Mouse (Mus musculus) left cerebral cortex, postnatal 4 days (tissue): Measurements from ENCODE around the gene Draxin. TPM values are rescaled to one million over a fixed set of nuclear protein-coding genes. Genes with fewer than 3 reads are reported as not detected.
A peak's percentile ranks its signal among the peaks of the same experiment; 100 is the strongest.

Experiments used
- DNase-seq: peaks from one replicate; pipeline ENCODE4 v3.0.0-alpha.2; 2022
- intact Hi-C: fragments of 180-260 bp; cut with DNase I; formaldehyde crosslinking; loops from one replicate; pipeline ENCODE4 v1.15.1; 2025
- total RNA-seq, 2 experiments: library from RNA; stranded (reverse); gene quantifications; 2 replicates each; pipeline ENCODE4 v1.2.3; 2021

Gene Draxin
- total RNA-seq, 2 experiments from 2014 or later = 41.9 to 46.4 TPM

DNA sequence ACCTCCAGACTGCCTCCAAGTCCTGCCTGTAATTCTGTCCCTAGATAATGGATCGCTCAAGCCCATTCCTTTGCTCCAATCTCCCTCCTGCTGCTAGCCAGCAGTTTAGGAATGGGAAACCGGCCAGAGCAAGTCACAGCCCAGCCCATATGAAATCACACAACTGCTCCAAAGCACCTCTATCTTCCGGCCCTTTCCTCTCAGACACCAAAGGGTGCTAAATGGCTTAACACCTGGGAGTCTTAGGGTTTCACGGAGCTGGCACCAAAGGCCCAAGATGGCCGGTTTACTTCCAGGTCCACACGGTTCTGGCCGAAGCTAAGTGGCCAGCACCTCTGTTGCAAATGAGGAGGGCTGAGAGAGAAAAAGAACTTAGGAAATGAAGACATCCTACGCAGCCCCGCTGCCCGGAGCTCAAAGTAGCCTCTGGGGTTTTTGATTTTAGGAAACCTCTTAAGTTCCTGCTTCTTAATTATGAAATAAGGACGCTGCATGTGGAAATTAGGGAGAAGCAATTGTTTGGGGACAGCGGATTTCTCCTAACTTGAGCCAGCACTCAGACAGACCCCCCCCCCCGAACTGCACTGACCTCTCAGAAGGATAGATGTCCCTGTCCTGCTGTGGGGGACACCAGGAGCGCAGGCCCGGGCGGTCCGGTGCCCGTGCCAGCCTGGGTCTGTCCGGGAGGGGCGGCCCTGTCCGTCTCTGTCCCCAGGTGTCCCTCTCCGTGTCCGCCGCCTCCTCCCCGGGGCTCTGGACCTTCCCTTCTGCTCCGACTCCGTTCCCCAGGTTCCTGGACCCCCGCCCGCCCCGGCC, 43.2 kb downstream of the Draxin start:
- no peak for DNase-seq
- intact Hi-C loops = no loop called here

- no peak for DNase-seq
- intact Hi-C loops = no loop called here
Measured at GRCm38 (mm10) chr4:148085907-148086305, 44.6 kb downstream of the Draxin start.

- no peak for DNase-seq
- intact Hi-C loops = no loop called here
Measured at GRCm38 (mm10) chr4:148085131-148085906, 45.2 kb downstream of the Draxin start.

DNA sequence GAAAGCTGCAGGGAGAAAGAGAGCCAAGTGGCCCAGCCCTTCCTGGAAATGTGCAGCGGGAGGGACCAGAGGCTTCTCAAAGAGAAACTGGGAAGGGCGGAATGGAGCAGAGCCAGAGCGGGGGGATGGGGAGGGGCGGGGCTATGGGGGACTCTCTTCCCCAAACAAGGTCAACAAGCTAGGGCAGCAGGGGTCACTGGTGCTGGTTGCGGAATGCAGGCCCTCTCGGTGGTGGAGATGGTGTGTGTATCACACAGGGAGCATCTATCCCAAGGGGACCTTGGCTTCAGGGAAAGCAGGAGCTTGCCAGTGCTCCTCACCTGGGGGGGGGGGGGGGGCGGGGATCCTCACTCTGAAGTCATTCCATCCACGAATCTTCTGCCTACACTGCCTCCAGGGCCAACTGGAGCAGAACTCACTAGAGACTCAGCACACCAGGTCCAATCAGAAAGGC, 46.2 kb downstream of the Draxin start:
- intact Hi-C loops = no loop called here

GRCm38 (mm10) chr4:148083176-148083899, 47.2 kb downstream of the Draxin start:
- no peak for DNase-seq
- intact Hi-C loops = no loop called here

More for the DNA sequence above, 46.2 kb downstream of the Draxin start:
- DNase-seq = no peak

DNA sequence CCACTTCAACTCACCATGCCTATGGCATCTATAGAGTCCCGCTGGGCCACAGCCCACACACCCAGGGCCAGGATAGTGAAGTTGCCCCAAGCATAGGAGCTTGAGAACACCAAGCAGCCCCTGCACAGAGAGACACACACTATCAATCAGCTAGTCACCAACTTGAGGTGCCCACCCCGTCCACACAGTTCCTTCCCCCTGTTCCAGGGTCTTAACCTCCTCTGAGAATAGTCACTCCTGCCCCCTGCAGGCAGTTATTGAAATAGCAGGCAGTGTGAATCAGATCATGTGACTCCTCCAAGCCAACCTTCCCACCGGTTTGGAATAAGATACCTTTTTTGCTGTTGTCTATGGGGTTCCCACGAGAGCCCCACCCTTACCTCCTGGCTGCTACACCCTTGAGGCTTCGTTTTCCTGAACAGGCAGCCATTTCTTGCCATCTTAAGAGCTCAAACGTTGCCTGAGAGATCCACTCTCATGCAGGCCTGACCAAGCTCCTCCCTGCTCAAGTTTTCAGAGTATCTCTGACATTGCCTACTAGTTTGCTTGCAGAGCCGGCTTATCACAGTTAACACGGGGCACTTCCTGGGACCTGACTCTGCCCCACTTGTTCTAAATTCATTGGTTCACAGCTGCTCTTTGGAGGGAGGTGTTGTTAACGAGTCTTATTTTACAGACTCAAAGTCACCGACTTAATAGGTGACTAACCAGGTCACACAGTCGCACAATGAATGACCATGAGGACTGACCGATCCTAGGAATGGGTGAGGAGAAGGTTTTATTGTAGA, 48.0 kb downstream of the Draxin start:
- DNase-seq = peak; percentile 71
- intact Hi-C loops = no loop called here

DNA sequence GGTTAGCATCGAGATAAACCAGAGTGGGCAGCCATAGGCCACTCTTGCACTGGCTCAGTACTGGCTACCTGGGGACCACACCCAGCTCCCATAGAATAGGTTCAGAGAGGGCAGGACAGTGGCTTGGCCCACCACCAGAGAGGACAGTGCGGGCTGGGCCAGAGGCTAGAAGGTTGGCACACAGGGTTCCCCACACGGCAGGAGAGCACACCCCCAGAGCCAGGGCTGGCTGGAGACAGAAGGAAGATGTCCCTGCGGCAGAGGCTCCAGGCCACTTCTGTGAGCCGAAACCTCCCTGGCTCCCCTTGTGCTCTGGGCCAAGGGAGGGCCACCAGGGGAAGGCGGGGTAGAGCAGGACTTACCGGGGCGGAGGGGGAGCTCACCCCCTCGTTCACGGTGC, 49.3 kb downstream of the Draxin start:
- no peak for DNase-seq
- intact Hi-C loops = no loop called here

GRCm38 (mm10) chr4:148080597-148080973, 49.9 kb downstream of the Draxin start:
- DNase-seq = peak; percentile 50
- intact Hi-C loops = no loop called here

GRCm38 (mm10) chr4:148079944-148080596, 50.4 kb downstream of the Draxin start:
- intact Hi-C loops = no loop called here

GRCm38 (mm10) chr4:148079212-148079611, 51.3 kb downstream of the Draxin start:
- intact Hi-C loops = no loop called here
- no peak for DNase-seq

More at GRCm38 (mm10) chr4:148079944-148080596, 50.4 kb downstream of the Draxin start:
- no peak for DNase-seq

DNA sequence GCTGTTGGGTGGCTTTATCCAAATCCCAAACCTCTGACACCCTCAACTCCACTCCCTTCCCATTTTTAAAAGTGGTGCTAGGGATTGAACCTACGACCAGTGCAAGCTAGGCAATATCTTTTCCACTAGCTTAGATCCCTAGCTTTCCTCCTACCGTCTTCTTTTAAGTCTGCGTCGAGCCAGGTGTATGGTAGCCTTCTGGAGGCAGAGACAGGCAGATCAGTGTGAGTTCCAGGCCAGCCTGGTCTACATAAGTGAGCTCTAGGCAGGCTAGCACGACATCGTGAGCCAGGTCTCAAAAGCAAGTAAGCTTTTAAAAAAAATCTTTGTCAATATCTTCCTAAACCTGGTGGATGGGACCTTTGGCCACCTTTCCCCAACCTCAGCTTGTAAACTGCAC, 54.6 kb downstream of the Draxin start:
- intact Hi-C loops = no loop called here

DNA sequence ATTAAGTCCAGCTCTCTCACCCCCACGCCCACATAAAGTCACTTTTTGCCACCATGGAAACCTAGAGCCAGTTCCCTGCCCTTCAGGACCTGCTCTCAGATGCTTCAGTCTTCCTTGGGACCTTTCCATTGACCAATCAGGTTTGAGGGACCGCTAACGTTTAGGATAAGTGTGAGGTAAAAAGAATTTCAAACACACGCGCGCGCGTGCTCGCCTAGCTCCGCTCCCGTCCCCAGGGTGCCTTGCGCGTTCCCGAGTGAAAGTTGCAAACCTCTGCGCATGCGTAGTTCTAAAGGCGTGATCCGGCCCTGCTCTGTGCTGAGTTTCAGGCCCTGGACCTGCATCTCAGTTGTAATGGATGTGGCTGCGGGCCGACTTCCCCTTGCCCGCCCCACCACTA, 55.2 kb downstream of the Draxin start:
- DNase-seq = peak; percentile 66
- intact Hi-C loops = no loop called here

More for the DNA sequence above, 54.6 kb downstream of the Draxin start:
- no peak for DNase-seq

- intact Hi-C loops = no loop called here
- no peak for DNase-seq
Measured at GRCm38 (mm10) chr4:148074521-148075189, 55.8 kb downstream of the Draxin start.

DNA sequence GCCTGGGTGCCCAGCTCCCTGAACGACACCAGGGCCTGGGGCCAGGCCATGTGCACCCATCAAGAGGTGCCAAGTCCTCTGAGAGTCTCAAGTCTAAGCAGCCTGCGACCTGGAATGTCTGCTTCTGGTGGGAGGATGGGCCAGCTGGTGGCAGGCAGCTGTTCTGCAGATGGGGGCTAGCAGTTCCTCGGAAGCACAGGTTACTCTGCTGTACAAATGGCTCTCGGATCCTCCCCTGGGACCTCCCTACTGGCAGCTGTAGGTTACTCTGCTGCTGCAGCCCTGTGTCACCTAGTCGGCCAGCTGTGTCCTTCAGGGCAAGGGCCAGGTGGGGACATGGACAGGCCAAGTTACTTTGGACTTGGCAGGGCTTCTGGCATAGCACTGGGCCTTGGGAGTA, 59.0 kb downstream of the Draxin start:
- DNase-seq = no peak
- intact Hi-C loops = no loop called here

DNA sequence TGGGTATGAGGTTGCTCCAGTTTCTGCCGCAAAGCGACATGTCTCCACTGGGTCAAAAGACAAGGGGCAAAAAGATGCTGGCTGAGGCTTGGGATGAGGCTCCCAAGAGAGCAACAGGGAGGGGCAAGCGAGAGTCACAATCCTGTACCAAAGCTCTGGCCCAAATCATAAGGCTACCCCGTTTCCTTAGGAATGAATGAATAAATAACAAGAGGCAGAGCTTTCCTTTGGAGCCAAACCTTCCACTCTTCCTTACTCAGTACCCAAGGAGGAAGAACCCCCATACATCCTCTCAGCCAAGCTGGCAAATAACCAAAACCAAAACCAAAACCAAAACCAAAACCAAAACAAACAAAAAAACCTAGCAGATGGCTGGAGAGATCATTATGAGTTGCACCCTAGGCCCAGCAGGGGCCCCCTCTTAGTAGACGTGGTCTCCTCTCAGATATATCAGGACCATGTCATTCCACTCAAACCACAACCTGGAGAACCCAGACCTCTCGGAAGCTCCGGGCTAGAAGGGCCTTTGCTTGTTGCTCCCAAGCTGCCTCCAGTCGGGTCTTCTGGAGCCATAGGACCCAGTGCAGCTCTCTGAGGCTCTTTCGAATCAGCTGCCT, 60.8 kb downstream of the Draxin start:
- no peak for DNase-seq
- intact Hi-C loops = no loop called here

- DNase-seq = no peak
- intact Hi-C loops = no loop called here
Measured at GRCm38 (mm10) chr4:148067346-148067745, 63.2 kb downstream of the Draxin start.

GRCm38 (mm10) chr4:148066401-148066744, 64.1 kb downstream of the Draxin start:
- intact Hi-C loops = no loop called here
- DNase-seq = no peak

DNA sequence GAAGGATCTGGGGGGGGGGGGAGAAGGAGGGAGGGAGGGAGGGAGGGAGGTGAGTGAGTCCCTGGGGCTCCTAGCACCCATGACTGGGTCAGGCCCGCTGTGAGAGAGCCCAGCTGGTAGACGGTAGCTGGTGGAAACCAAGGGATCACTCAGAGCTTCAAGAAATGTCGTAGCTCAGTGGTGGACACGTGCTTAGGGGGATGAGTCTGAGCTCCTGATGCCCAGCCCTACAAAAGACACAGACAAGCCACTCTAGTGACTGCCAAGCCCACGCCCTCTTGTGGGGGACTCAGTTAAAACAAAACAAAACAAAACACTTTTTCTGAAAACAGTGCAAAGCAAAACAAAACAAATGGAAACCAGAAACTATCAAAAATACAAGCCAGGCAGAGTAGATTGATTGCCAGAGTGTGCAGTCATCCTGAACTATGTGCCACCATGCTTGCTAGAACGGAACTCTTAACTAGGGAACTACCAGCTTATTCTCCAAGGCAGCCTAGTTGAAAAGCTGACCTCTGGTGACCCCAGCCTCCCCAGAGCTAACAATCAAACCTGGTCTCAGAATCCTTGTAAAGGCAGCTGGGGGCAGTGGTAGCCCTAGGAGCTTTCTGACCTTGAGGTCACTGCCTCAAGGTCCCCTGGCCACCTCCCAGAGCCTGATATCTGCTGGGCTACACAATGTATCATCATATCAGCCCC, 64.6 kb downstream of the Draxin start:
- DNase-seq = no peak
- intact Hi-C loops = no loop called here
